Mouse (Mus musculus) heart, embryonic 13.5 days (tissue): ENCODE data around the gene Pck1. TPM values are rescaled to one million over a fixed set of nuclear protein-coding genes. Genes with fewer than 3 reads are reported as not detected.

Source experiments
- ATAC-seq: fragments of 200-750 bp; cut with Nextera tagmentation; 2 replicates; pipeline ENCODE4 v1.8.0; 2017; ENCODE audit warnings: moderate TSS enrichment; ENCODE audit not compliant: insufficient number of reproducible peaks, low FRiP score, low TSS enrichment; ENCODE audit errors: extremely low read depth
- H3K27ac ChIP-seq: fragments of 300-500 bp; sonication (generic); replicated peaks from 2 replicates; pipeline ENCODE4 v1.5.1; 2015; ENCODE audit warnings: moderate library complexity, mild to moderate bottlenecking, inconsistent platforms
- H3K27me3 ChIP-seq: fragments of 300-500 bp; sonication (generic); replicated peaks from 2 replicates; pipeline ENCODE4 v1.6.1; 2015; ENCODE audit warnings: mild to moderate bottlenecking, inconsistent platforms
- H3K36me3 ChIP-seq: fragments of 300-500 bp; sonication (generic); 2 replicates; pipeline ENCODE4 v1.6.1; 2015; ENCODE audit warnings: mild to moderate bottlenecking, inconsistent platforms
- H3K4me1 ChIP-seq: fragments of 300-500 bp; sonication (generic); 2 replicates; pipeline ENCODE4 v1.6.1; 2015; ENCODE audit warnings: inconsistent platforms
- H3K4me2 ChIP-seq: fragments of 300-500 bp; sonication (generic); 2 replicates; pipeline ENCODE4 v1.6.1; 2015; ENCODE audit warnings: inconsistent platforms, mild to moderate bottlenecking, moderate library complexity
- H3K4me3 ChIP-seq: fragments of 300-500 bp; sonication (generic); 2 replicates; pipeline ENCODE4 v1.5.1; 2015; ENCODE audit warnings: moderate library complexity, mild to moderate bottlenecking, inconsistent platforms
- H3K9ac ChIP-seq: fragments of 300-500 bp; sonication (generic); 2 replicates; pipeline ENCODE4 v1.6.1; 2015; ENCODE audit warnings: inconsistent platforms, mild to moderate bottlenecking, moderate library complexity
- H3K9me3 ChIP-seq: fragments of 300-500 bp; sonication (generic); 2 replicates; pipeline ENCODE4 v1.6.1; 2016; ENCODE audit warnings: inconsistent platforms
- WGBS: fragments of 180-500 bp; shearing (Covaris S2); methylation state at CpG from one replicate; pipeline ENCODE4 v1.1.7; 2015; ENCODE audit warnings: mixed read lengths; 5-methylcytosine and 5-hydroxymethylcytosine counted together
- polyA plus RNA-seq: library from polyadenylated mRNA; unstranded; fragments of >200 nt; fragmentation: Nextera tagmentation; extraction: Ambion mirVana; gene quantifications from 2 replicates; pipeline ENCODE4 v1.2.1, GENCODE M21; 2015

The Pck1 gene
- polyA plus RNA-seq, 1 experiment from 2014 or later, result 0.08 TPM

DNA sequence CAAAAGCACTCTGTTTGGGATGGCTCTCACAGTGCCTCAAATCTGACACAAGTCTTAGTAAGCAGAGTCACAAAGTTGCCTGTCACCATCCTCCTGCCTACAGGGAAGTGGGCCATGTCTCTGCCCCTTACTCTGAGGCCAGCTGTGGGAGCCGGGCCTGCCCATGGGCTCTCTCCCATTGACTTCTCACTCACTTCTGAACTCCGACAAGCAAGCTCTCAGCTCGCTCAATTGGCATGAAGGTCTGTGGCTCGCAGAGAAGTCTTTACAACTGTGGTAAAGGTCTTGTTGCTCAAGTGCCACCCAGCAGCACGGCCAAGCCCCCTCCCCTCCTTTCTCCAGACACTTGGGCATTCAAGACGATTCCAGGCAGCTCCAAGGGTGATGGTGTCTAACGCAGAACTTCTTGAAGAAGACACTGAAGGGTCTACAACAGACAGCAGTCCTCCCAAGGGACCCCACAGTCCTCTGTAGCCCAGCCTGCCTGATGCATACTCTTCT lies 1.0 kb upstream of the Pck1 start:
- Histone ChIP-seq H3K4me2 (no peak overlapping the region), H3K9ac (no peak overlapping the region), H3K4me3 (no peak overlapping the region), H3K9me3 (no peaks in the 10 kb centered on the region), H3K36me3 (no peaks in the 10 kb centered on the region), H3K27ac (no peak overlapping the region), H3K27me3 (peaks cover 4% of the 10 kb centered on the region; the same call in 1 of the 2 replicates), H3K4me1 (peaks cover 24% of the 10 kb centered on the region)
- 76% methylated on average over 7 of the region's 7 CpGs for WGBS
- no peak for ATAC-seq

DNA sequence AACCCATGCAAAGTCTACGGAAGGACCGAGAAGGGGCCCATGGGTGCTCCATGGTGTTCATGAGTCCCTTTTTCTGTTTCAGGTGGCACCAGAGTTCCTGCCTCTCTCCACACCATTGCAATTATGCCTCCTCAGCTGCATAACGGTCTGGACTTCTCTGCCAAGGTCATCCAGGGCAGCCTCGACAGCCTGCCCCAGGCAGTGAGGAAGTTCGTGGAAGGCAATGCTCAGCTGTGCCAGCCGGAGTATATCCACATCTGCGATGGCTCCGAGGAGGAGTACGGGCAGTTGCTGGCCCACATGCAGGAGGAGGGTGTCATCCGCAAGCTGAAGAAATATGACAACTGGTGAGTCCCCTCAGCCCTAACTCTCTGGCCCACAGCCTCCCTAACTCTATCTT lies 418 bp downstream of the Pck1 start:
- H3K4me3 ChIP-seq, result no peak overlapping the region
- no peak for ATAC-seq
- H3K9ac ChIP-seq, result no peak overlapping the region
- WGBS, result 66% methylated on average over 10 of the region's 10 CpGs
- peaks cover 24% of the 10 kb centered on the region for H3K4me1 ChIP-seq
- no peaks in the 10 kb centered on the region for H3K36me3 ChIP-seq
- H3K27ac ChIP-seq, result no peak overlapping the region
- H3K27me3 ChIP-seq, result no peaks in the 10 kb centered on the region; the same call in 1 of the 2 replicates
- no peak overlapping the region for H3K4me2 ChIP-seq
- H3K9me3 ChIP-seq, result no peaks in the 10 kb centered on the region

DNA sequence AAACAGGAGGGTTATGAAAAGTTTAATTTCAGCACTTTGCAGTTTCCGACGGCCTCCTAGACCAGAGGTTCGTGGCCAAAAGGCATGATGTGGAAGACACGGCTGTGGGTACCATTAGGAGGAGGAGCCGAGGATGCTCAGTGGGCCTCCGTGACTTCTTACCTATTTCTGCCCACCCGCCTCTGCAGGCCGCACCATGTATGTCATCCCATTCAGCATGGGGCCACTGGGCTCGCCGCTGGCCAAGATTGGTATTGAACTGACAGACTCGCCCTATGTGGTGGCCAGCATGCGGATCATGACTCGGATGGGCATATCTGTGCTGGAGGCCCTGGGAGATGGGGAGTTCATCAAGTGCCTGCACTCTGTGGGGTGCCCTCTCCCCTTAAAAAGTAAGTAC lies 1.7 kb downstream of the Pck1 start:
- WGBS, result 84% methylated on average over 13 of the region's 13 CpGs
- H3K36me3 ChIP-seq, result no peaks in the 10 kb centered on the region
- H3K4me3 ChIP-seq, result no peak overlapping the region
- no peak overlapping the region for H3K27ac ChIP-seq
- no peak overlapping the region for H3K4me2 ChIP-seq
- no peak for ATAC-seq
- no peak overlapping the region for H3K9ac ChIP-seq
- no peaks in the 10 kb centered on the region for H3K27me3 ChIP-seq
- H3K4me1 ChIP-seq, result peaks cover 26% of the 10 kb centered on the region
- no peaks in the 10 kb centered on the region for H3K9me3 ChIP-seq

DNA sequence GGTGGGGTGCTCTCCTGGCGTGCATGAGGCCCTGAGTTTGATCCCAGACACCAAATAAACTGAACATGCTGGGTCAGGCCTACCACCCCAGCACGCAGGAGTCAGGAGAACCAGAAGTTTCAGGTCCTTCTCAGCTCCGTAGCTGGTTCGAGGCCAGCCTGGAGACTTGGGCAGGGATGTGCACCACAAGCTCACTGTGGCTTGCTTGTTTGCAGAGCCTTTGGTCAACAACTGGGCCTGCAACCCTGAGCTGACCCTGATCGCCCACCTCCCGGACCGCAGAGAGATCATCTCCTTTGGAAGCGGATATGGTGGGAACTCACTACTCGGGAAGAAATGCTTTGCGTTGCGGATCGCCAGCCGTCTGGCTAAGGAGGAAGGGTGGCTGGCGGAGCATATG lies 2.1 kb downstream of the Pck1 start:
- Histone ChIP-seq H3K4me2 (no peak overlapping the region), H3K9me3 (no peaks in the 10 kb centered on the region), H3K27me3 (no peaks in the 10 kb centered on the region), H3K4me3 (no peak overlapping the region), H3K36me3 (no peaks in the 10 kb centered on the region), H3K4me1 (peaks cover 31% of the 10 kb centered on the region), H3K9ac (no peak overlapping the region), H3K27ac (no peak overlapping the region)
- 87% methylated on average over 14 of the region's 14 CpGs for WGBS
- no peak for ATAC-seq

DNA sequence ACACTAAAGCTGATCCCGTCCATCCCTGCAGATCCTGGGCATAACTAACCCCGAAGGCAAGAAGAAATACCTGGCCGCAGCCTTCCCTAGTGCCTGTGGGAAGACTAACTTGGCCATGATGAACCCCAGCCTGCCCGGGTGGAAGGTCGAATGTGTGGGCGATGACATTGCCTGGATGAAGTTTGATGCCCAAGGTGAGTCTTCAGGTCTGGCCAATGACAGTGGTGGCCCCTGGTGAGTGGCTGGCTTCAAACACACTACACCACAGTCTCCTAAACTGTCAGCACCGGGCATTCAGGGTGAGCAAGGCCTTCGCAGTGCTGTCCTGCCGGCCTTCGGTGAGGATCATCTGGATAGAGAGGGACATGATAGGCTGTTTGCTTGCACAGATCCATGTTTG lies 3.1 kb downstream of the Pck1 start:
- H3K27ac ChIP-seq, result no peak overlapping the region
- H3K4me3 ChIP-seq, result no peak overlapping the region
- H3K4me2 ChIP-seq, result no peak overlapping the region
- peaks cover 31% of the 10 kb centered on the region for H3K4me1 ChIP-seq
- H3K27me3 ChIP-seq, result no peaks in the 10 kb centered on the region
- ATAC-seq, result no peak
- H3K9ac ChIP-seq, result no peak overlapping the region
- H3K9me3 ChIP-seq, result no peaks in the 10 kb centered on the region
- WGBS, result 80% methylated on average over 10 of the region's 10 CpGs
- H3K36me3 ChIP-seq, result no peaks in the 10 kb centered on the region

DNA sequence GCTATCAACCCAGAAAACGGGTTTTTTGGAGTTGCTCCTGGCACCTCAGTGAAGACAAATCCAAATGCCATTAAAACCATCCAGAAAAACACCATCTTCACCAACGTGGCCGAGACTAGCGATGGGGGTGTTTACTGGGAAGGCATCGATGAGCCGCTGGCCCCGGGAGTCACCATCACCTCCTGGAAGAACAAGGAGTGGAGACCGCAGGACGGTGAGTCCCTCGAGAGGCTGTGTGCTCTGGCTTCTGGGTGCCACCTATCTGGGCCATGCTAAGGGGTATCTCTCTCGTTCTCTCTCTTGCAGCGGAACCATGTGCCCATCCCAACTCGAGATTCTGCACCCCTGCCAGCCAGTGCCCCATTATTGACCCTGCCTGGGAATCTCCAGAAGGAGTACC lies 4.1 kb downstream of the Pck1 start:
- Histone ChIP-seq H3K27me3 (no peaks in the 10 kb centered on the region), H3K27ac (no peak overlapping the region), H3K4me2 (no peak overlapping the region), H3K4me1 (peaks cover 22% of the 10 kb centered on the region), H3K4me3 (no peak overlapping the region), H3K9me3 (no peaks in the 10 kb centered on the region), H3K36me3 (no peaks in the 10 kb centered on the region), H3K9ac (no peak overlapping the region)
- no peak for ATAC-seq
- WGBS, result 81% methylated on average over 13 of the region's 13 CpGs

DNA sequence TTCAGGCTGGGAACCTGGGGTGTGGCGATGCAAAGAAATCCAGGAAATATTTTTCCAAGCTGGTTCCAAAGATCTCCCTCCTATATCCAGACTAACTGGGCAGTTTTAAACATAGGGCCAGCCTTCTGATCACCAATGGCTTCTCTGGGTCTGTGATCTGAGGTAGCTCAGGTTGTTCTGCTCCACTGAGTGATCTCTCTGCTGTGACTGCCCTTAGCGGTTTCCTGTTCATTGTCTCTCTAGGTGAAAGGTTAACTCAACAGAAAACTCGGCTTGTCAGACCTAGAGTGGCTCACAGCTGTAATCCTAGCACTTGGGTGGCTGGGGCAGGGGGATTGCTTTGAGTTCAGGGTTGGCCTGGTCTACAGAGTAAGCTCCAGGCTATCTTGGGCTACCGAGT lies 4.5 kb downstream of the Pck1 start:
- 55% methylated on average over 4 of the region's 4 CpGs for WGBS
- Histone ChIP-seq H3K4me2 (no peak overlapping the region), H3K27ac (no peak overlapping the region), H3K9ac (no peak overlapping the region), H3K27me3 (no peaks in the 10 kb centered on the region), H3K36me3 (no peaks in the 10 kb centered on the region), H3K4me1 (peaks cover 17% of the 10 kb centered on the region), H3K9me3 (no peaks in the 10 kb centered on the region), H3K4me3 (no peak overlapping the region)
- no peak for ATAC-seq

DNA sequence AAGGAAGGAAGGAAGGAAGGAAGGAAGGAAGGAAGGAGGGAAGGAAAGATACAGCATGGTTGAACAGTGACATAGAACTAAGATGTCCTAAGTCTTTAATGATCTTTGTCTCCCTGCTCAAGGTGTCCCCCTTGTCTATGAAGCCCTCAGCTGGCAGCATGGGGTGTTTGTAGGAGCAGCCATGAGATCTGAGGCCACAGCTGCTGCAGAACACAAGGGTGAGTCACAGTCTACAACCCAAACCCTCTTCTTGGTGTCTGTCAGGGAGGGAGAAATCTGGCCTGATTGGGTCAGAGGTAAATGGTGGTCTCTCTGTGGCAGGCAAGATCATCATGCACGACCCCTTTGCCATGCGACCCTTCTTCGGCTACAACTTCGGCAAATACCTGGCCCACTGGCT lies 5.0 kb downstream of the Pck1 start:
- Histone ChIP-seq H3K27me3 (no peaks in the 10 kb centered on the region), H3K27ac (no peak overlapping the region), H3K36me3 (no peaks in the 10 kb centered on the region), H3K4me3 (no peak overlapping the region), H3K9me3 (no peaks in the 10 kb centered on the region), H3K9ac (no peak overlapping the region), H3K4me2 (no peak overlapping the region), H3K4me1 (peaks cover 12% of the 10 kb centered on the region)
- WGBS, result 96% methylated on average over 4 of the region's 4 CpGs
- no peak for ATAC-seq

DNA sequence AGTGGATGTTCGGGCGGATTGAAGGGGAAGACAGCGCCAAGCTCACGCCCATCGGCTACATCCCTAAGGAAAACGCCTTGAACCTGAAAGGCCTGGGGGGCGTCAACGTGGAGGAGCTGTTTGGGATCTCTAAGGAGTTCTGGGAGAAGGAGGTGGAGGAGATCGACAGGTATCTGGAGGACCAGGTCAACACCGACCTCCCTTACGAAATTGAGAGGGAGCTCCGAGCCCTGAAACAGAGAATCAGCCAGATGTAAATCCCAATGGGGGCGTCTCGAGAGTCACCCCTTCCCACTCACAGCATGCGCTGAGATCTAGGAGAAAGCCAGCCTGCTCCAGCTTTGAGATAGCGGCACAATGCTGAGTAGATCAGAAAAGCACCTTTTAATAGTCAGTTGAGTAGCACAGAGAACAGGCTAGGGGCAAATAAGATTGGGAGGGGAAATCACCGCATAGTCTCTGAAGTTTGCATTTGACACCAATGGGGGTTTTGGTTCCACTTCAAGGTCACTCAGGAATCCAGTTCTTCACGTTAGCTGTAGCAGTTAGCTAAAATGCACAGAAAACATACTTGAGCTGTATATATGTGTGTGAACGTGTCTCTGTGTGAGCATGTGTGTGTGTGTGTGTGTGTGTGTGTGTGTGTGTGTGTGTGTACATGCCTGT lies 5.7 kb downstream of the Pck1 start:
- no peak overlapping the region for H3K4me3 ChIP-seq
- H3K4me2 ChIP-seq, result no peak overlapping the region
- WGBS, result 82% methylated on average over 19 of the region's 19 CpGs
- H3K36me3 ChIP-seq, result no peaks in the 10 kb centered on the region
- no peaks in the 10 kb centered on the region for H3K9me3 ChIP-seq
- ATAC-seq, result no peak
- no peaks in the 10 kb centered on the region for H3K27me3 ChIP-seq
- H3K4me1 ChIP-seq, result peaks cover 6% of the 10 kb centered on the region; the same call in 1 of the 2 replicates
- H3K27ac ChIP-seq, result no peak overlapping the region
- H3K9ac ChIP-seq, result no peak overlapping the region

DNA sequence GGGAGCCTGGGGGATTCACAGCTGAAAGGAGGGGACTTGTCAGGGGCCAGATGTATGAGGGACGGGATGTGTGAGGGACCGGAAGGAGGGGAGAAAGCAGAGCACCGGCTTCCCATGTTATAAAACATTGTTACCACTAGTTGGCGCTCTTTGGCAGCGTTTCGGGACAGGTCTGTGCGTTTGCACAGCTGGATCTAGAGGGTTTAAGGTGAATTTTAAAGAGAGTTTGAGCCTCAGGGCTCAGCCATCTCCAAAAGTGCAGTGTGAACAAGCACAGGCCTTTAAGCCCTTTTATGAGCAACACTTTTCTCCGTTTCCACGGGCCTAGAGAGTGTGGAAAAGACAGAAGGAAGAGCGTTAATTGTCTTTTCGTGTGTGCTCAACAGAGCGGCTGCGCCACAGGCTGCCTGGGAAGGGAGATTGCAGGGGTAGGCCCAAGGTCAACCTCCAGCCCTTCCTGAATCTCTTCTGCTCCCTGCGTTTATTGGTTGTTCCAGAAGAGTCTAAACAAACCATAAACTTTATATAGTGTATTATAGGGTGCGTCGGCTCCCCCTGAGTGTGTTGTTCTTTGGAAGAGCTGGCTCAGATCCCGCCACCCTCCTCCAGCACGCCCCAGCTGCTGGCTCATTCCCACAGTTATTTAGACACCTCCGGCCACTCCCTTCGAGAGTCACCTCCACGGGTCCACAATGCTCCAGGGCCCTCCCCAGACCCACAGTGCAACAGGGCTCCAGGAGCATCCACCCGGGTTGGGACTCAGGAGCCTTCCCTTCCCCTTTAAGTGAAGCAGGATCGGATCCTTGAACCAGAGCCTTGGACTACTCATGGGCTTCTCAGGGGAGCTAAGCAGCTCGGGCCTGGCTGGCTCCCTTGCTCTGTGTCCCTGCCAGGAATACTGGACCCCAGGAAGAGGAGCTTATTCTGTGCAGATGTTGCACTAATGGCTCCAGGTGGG lies 6.8 kb downstream of the Pck1 start:
- Histone ChIP-seq H3K4me2 (no peak overlapping the region; the same call in 1 of the 2 replicates), H3K27me3 (peaks cover 1% of the 10 kb centered on the region; the same call in 1 of the 2 replicates), H3K36me3 (no peaks in the 10 kb centered on the region), H3K9ac (no peak overlapping the region), H3K4me1 (peaks cover 6% of the 10 kb centered on the region; the same call in 1 of the 2 replicates), H3K9me3 (no peaks in the 10 kb centered on the region), H3K4me3 (no peak overlapping the region), H3K27ac (peak overlapping the region; percentile 45; the same call in 1 of the 2 replicates)
- ATAC-seq, result no peak
- WGBS, result 54% methylated on average over 24 of the region's 24 CpGs

DNA sequence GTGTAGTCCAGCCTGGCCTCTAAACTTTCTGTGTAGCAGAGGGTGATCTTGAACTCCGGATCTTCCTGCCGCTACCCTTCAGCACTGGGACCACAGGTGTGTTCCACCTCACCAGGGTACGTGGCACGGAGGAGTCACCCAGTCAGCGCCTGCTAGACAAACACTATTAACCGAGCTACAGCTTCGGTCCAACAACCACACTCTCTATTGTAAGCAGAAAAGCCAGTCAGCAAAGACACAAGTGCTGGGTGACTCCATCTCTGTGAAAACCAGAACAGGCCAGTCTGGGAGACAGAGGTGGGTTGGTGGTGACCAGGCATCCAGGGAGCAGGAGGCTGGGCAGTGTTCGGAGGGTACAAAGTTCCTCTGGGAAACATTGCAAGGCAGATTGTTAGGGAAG lies 10.5 kb downstream of the Pck1 start:
- Histone ChIP-seq H3K36me3 (no peaks in the 10 kb centered on the region), H3K9me3 (no peaks in the 10 kb centered on the region), H3K9ac (no peak overlapping the region), H3K4me2 (no peak overlapping the region), H3K4me3 (no peak overlapping the region), H3K4me1 (peaks cover 6% of the 10 kb centered on the region; the same call in 1 of the 2 replicates), H3K27ac (no peak overlapping the region), H3K27me3 (peaks cover 13% of the 10 kb centered on the region)
- WGBS, result 80% methylated on average over 8 of the region's 8 CpGs
- no peak for ATAC-seq
